Mouse (Mus musculus): ENCODE data around the gene Nfe2l3. TPM values are rescaled to one million over a fixed set of nuclear protein-coding genes. Genes with fewer than 3 reads are reported as not detected.

The Nfe2l3 gene
- total and polyA plus RNA-seq, 3 experiments = 0.14 to 0.17 TPM; not detected in 1

- dilution Hi-C loops (cut with MboI; ENCODE audit: extremely low pct_ligation_motif_present, extremely low pct_unique_long_range_greater_than_20kb, low sequenced_read_pairs) = no loop called here
- H3K9ac ChIP-seq (ENCODE audit: insufficient read depth, low read depth) = no peak overlapping the region
These were observed 31.2 kb upstream of the Nfe2l3 start for GRCm38 (mm10) chr6:51401294-51401693.

GRCm38 (mm10) chr6:51403598-51403997, 28.9 kb upstream of the Nfe2l3 start:
- no peaks in the 10 kb centered on the region for H3K79me2 ChIP-seq (replicated peaks; ENCODE audit: control insufficient read depth, extremely low read depth, insufficient read depth, poor library complexity, severe bottlenecking)
- in situ Hi-C loops (cut with MboI; ENCODE audit: low pct_ligation_motif_present, low pct_unique_long_range_greater_than_20kb, low sequenced_read_pairs) = no loop called here
- no peak for TF ChIP-seq HCFC1 (IDR thresholded peaks at IDR 0.05; ENCODE audit: low read depth, low read length)
- no peak for TF ChIP-seq NRF1 (IDR thresholded peaks at IDR 0.05; ENCODE audit: low read depth, low read length)
- TF ChIP-seq MAX (IDR thresholded peaks at IDR 0.05; ENCODE audit: low read length) = no peak
- no peak for TF ChIP-seq IRF4 (IDR thresholded peaks at IDR 0.05; ENCODE audit: low read depth, low read length)
- TF ChIP-seq USF2 (conservative IDR thresholded peaks at IDR 0.05; ENCODE audit: low read depth, low read length) = no peak
- TF ChIP-seq ZKSCAN1 (IDR thresholded peaks at IDR 0.05; ENCODE audit: borderline replicate concordance, low read depth, low read length) = no peak
- no peak for TF ChIP-seq BHLHE40 (IDR thresholded peaks at IDR 0.05; ENCODE audit: low read depth, low read length)
- H3K36me3 ChIP-seq (replicated peaks in 1 of 2; ENCODE audit: control insufficient read depth in 1 of 2, insufficient read depth in 1 of 2, low read length in 1 of 2) = no peaks in the 10 kb centered on the region
- dilution Hi-C loops (cut with MboI; ENCODE audit: extremely low pct_ligation_motif_present, extremely low pct_unique_long_range_greater_than_20kb, low sequenced_read_pairs) = no loop called here
- H3K4me3 ChIP-seq (replicated peaks in 1 of 3; ENCODE audit: low read depth in 2 of 3, low read length in 2 of 3, poor library complexity in 1 of 3) = no peak overlapping the region
- no peaks in the 10 kb centered on the region for H3K27me3 ChIP-seq (replicated peaks)
- H3K9ac ChIP-seq (ENCODE audit: insufficient read depth, low read depth) = no peak overlapping the region
- H3K4me1 ChIP-seq (ENCODE audit: control insufficient read depth in 1 of 2, insufficient read depth in 2 of 2) = peaks cover 0 to 7% of the 10 kb centered on the region in 2 experiments; a peak in 3 of 4 replicates
- H3K9me3 ChIP-seq (replicated peaks; ENCODE audit: low read length) = no peaks in the 10 kb centered on the region
- no peak overlapping the region for H3K4me2 ChIP-seq (ENCODE audit: insufficient read depth, low read depth, poor library complexity, severe bottlenecking)
- no peak for DNase-seq (ENCODE audit: extremely low read depth)
- H3K27ac ChIP-seq (ENCODE audit: insufficient read depth, low read depth) = no peak overlapping the region

More at GRCm38 (mm10) chr6:51401294-51401693, 31.2 kb upstream of the Nfe2l3 start:
- Histone ChIP-seq H3K27ac (ENCODE audit: insufficient read depth, low read depth) (no peak overlapping the region), H3K79me2 (replicated peaks; ENCODE audit: control insufficient read depth, extremely low read depth, insufficient read depth, poor library complexity, severe bottlenecking) (no peaks in the 10 kb centered on the region), H3K27me3 (replicated peaks) (no peaks in the 10 kb centered on the region), H3K4me2 (ENCODE audit: insufficient read depth, low read depth, poor library complexity, severe bottlenecking) (no peak overlapping the region), H3K9me3 (replicated peaks; ENCODE audit: low read length) (no peaks in the 10 kb centered on the region), H3K4me1 (ENCODE audit: control insufficient read depth in 1 of 2, insufficient read depth in 2 of 2) (peaks cover 0 to 7% of the 10 kb centered on the region in 2 experiments; a peak in 3 of 4 replicates), H3K4me3 (replicated peaks in 1 of 3; ENCODE audit: low read depth in 2 of 3, low read length in 2 of 3, poor library complexity in 1 of 3) (no peak overlapping the region), H3K36me3 (replicated peaks in 1 of 2; ENCODE audit: control insufficient read depth in 1 of 2, insufficient read depth in 1 of 2, low read length in 1 of 2) (no peaks in the 10 kb centered on the region)
- in situ Hi-C loops (cut with MboI; ENCODE audit: low pct_ligation_motif_present, low pct_unique_long_range_greater_than_20kb, low sequenced_read_pairs) = no loop called here
- no peak for TF ChIP-seq CHD1 (IDR thresholded peaks at IDR 0.05; ENCODE audit: low read depth, low read length)
- TF ChIP-seq USF1 (IDR thresholded peaks at IDR 0.05; ENCODE audit: low read depth, low read length) = no peak
- TF ChIP-seq MAX (IDR thresholded peaks at IDR 0.05; ENCODE audit: low read length) = no peak
- TF ChIP-seq MAFK (IDR thresholded peaks at IDR 0.05; ENCODE audit: insufficient replicate concordance, low read length) = no peak
- no peak for TF ChIP-seq BHLHE40 (IDR thresholded peaks at IDR 0.05; ENCODE audit: low read depth, low read length)
- TF ChIP-seq GABPA (IDR thresholded peaks at IDR 0.05; ENCODE audit: insufficient replicate concordance, low read depth, low read length) = no peak
- no peak for TF ChIP-seq ZMIZ1 (IDR thresholded peaks at IDR 0.05; ENCODE audit: low read depth, low read length)
- no peak for TF ChIP-seq ZNF384 (IDR thresholded peaks at IDR 0.05; ENCODE audit: low read depth, low read length)
- no peak for TF ChIP-seq NRF1 (IDR thresholded peaks at IDR 0.05; ENCODE audit: low read depth, low read length)
- TF ChIP-seq KAT2A (IDR thresholded peaks at IDR 0.05; ENCODE audit: insufficient replicate concordance, low read length) = no peak
- no peak for TF ChIP-seq TBP (conservative IDR thresholded peaks at IDR 0.05; ENCODE audit: low read depth, low read length)
- no peak for TF ChIP-seq JUND (conservative IDR thresholded peaks at IDR 0.05; ENCODE audit: low read depth, low read length)
- TF ChIP-seq JUN (IDR thresholded peaks at IDR 0.05; ENCODE audit: insufficient read depth, low read depth, low read length) = no peak
- TF ChIP-seq ZC3H11A (IDR thresholded peaks at IDR 0.05; ENCODE audit: low read depth, low read length) = no peak
- no peak for TF ChIP-seq RAD21 (IDR thresholded peaks at IDR 0.05; ENCODE audit: low read depth, low read length)
- TF ChIP-seq CHD2 (IDR thresholded peaks at IDR 0.05; ENCODE audit: low read length) = no peak
- TF ChIP-seq IRF4 (IDR thresholded peaks at IDR 0.05; ENCODE audit: low read depth, low read length) = no peak
- TF ChIP-seq EP300 (IDR thresholded peaks at IDR 0.05; ENCODE audit: low read length) = no peak
- DNase-seq (ENCODE audit: extremely low read depth) = no peak

Data from CH12.LX (cell line).